Mouse (Mus musculus): ENCODE data around the gene Sh3pxd2a. TPM values are rescaled to one million over a fixed set of nuclear protein-coding genes. Genes with fewer than 3 reads are reported as not detected.

The Sh3pxd2a gene
- total and polyA plus RNA-seq, 3 experiments: 3.9 to 11.3 TPM; not detected in 1

DNA sequence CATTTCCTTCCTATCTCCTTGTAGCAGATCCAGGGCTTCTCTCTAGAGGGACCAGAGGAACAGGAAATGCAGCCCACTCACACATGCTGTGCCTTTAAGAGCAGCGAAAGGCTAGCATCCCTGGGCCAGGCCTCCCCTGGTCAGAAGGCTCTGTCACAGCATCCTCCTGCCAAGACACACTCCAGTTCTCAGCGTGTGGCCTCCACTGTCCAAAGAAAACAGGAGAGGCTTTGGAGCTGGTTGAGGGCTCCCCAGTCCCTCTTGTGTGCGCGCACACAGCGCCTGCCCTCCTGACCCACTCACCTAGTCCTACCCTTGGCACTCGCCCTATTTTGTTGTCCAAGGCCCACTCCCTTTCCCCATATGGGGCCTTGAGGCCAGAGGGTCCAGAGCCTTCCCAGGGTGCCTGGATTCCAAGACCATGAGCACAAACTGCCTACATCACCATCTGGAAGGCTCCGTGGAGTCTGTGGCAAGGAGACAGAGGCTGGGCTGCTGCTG, 171.7 kb downstream of the Sh3pxd2a start:
- no peaks in the 10 kb centered on the region for H3K27me3 ChIP-seq (ENCODE audit: control insufficient read depth in 1 of 2, insufficient read depth in 2 of 2, low read length in 2 of 2)
- no peaks in the 10 kb centered on the region for H3K9me3 ChIP-seq (replicated peaks; ENCODE audit: insufficient read depth, low read length)
- no peak overlapping the region for H3K27ac ChIP-seq (ENCODE audit: control insufficient read depth, low read depth, low read length)
- H3K36me3 ChIP-seq (ENCODE audit: control insufficient read depth in 1 of 2, insufficient read depth in 2 of 2, low read length in 2 of 2): no peaks in the 10 kb centered on the region
- no peak overlapping the region for H3K9ac ChIP-seq (ENCODE audit: control insufficient read depth, low read depth, low read length, poor library complexity, severe bottlenecking)
- H3K79me2 ChIP-seq (ENCODE audit: control insufficient read depth, insufficient read depth, low read length, poor library complexity): no peaks in the 10 kb centered on the region
- H3K4me3 ChIP-seq (ENCODE audit: control insufficient read depth in 1 of 2, insufficient read depth in 1 of 2, low read depth in 2 of 2, low read length in 2 of 2): no peak overlapping the region
- DNase-seq (ENCODE audit: low read depth, low spot score): no peak
- H3K4me1 ChIP-seq (ENCODE audit: control insufficient read depth in 1 of 2, insufficient read depth in 2 of 2, low read length in 2 of 2): no peaks in the 10 kb centered on the region
- TF ChIP-seq MYC (IDR thresholded peaks at IDR 0.05; ENCODE audit: low read depth, low read length) (no peak), SIN3A (IDR thresholded peaks at IDR 0.05; ENCODE audit: low read length) (no peak), CHD2 (IDR thresholded peaks at IDR 0.05; ENCODE audit: low read length) (no peak), TCF12 (IDR thresholded peaks at IDR 0.05; ENCODE audit: low read depth, low read length) (no peak), POLR2AphosphoS2 (IDR thresholded peaks at IDR 0.05; ENCODE audit: low read length) (no peak), SMC3 (IDR thresholded peaks at IDR 0.05; ENCODE audit: low read depth, low read length) (no peak), UBTF (IDR thresholded peaks at IDR 0.05; ENCODE audit: borderline replicate concordance, insufficient read depth, low read depth, low read length) (no peak)

DNA sequence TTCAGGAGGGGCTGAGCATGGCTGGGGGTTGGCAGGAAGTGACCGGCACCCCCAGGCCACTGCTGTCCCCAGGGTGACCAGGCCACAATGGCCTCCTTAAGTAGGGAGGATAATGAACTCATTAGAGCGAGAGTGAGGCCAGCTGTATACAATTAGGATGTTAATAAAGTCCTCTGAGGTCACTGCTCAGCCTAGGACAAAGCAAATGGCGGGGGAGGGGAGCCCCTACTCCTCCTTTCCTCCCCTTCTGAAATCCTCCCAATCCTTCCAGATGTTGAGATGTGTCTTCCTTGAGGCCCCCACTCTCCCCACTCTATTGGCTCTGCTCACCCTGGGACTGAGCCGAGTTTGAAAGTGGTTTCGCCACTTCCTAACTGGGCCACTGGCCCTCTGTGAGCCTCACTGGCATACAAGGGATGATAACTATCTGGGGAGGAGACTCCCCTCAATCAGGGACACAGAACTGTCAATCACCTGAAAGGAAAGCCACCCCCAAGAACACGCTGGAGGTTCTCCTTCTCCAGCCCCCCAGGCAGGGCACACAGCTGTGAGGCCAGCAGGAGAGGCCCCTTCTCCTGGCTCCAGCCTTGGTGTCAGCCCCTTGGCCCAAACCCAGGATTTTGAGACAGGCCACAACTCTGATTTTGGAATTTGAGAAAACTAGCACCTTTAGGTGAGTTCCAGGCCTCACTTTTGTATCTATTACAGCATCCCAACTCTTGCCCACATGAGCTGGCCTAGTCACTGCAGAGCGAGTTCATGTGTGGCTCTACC, 172.7 kb downstream of the Sh3pxd2a start:
- TF ChIP-seq MAX (IDR thresholded peaks at IDR 0.05; ENCODE audit: low read length): no peak
- no peak for TF ChIP-seq GATA1 (IDR thresholded peaks at IDR 0.05; ENCODE audit: low read depth, low read length)
- no peak for TF ChIP-seq JUND (IDR thresholded peaks at IDR 0.05; ENCODE audit: low read depth, low read length)
- no peak for TF ChIP-seq BHLHE40 (IDR thresholded peaks at IDR 0.05; ENCODE audit: borderline replicate concordance, low read depth, low read length)
- no peak for TF ChIP-seq SIN3A (IDR thresholded peaks at IDR 0.05; ENCODE audit: low read length)
- TF ChIP-seq MAFK (IDR thresholded peaks at IDR 0.05; ENCODE audit: borderline replicate concordance, low read depth, low read length): no peak
- no peak for TF ChIP-seq GABPA (IDR thresholded peaks at IDR 0.05; ENCODE audit: low read depth, low read length)
- no peak for TF ChIP-seq RAD21 (IDR thresholded peaks at IDR 0.05; ENCODE audit: low read depth, low read length)
- no peak for TF ChIP-seq TAL1 (IDR thresholded peaks at IDR 0.05; ENCODE audit: low read length)
- H3K36me3 ChIP-seq (ENCODE audit: control insufficient read depth in 1 of 2, insufficient read depth in 2 of 2, low read length in 2 of 2): no peaks in the 10 kb centered on the region
- no peaks in the 10 kb centered on the region for H3K27me3 ChIP-seq (ENCODE audit: control insufficient read depth in 1 of 2, insufficient read depth in 2 of 2, low read length in 2 of 2)
- no peak overlapping the region for H3K27ac ChIP-seq (ENCODE audit: control insufficient read depth, low read depth, low read length)
- H3K79me2 ChIP-seq (ENCODE audit: control insufficient read depth, insufficient read depth, low read length, poor library complexity): no peaks in the 10 kb centered on the region
- H3K9ac ChIP-seq (ENCODE audit: control insufficient read depth, low read depth, low read length, poor library complexity, severe bottlenecking): no peak overlapping the region
- no peak overlapping the region for H3K4me3 ChIP-seq (ENCODE audit: control insufficient read depth in 1 of 2, insufficient read depth in 1 of 2, low read depth in 2 of 2, low read length in 2 of 2)
- no peak for DNase-seq (ENCODE audit: low read depth, low spot score)
- H3K9me3 ChIP-seq (replicated peaks; ENCODE audit: insufficient read depth, low read length): no peaks in the 10 kb centered on the region
- no peaks in the 10 kb centered on the region for H3K4me1 ChIP-seq (ENCODE audit: control insufficient read depth in 1 of 2, insufficient read depth in 2 of 2, low read length in 2 of 2)
